Mouse (Mus musculus) cerebellum, postnatal 14 days (tissue): ENCODE data around the gene Map2k3.

Source experiments
- DNase-seq, 2 experiments: peaks; one replicate each; pipeline ENCODE4 v3.0.0; 2021; ENCODE audit warnings: mixed read lengths in 2 of 2

Map2k3 gene

GRCm38 (mm10) chr11:60961176-60961575, 29.3 kb downstream of the Map2k3 start:
- DNase-seq: no peak

DNA sequence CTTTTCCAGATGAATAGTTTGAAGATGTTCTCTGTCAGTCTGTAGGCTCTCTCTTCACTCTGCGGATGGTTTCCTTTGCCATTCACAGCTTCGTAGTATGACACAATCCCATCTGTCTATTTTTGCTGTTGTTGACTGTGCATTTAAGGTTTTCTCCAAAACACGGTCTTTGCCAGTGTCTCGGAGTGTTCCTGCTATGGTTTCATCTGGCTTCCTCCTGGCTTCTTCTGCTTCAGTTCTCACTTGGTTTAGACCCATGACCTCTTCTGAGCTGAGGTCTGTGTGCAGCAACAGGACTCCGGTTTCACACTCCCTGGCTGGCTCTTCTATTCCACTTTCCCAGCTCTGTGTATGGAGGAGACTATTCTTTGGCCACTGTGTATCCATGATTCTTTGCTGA, 30.9 kb downstream of the Map2k3 start:
- no peak for DNase-seq

- DNase-seq: no peak
Measured at GRCm38 (mm10) chr11:60966974-60967373, 35.1 kb downstream of the Map2k3 start.

GRCm38 (mm10) chr11:60975097-60975496, 43.3 kb downstream of the Map2k3 start:
- DNase-seq: no peak

DNA sequence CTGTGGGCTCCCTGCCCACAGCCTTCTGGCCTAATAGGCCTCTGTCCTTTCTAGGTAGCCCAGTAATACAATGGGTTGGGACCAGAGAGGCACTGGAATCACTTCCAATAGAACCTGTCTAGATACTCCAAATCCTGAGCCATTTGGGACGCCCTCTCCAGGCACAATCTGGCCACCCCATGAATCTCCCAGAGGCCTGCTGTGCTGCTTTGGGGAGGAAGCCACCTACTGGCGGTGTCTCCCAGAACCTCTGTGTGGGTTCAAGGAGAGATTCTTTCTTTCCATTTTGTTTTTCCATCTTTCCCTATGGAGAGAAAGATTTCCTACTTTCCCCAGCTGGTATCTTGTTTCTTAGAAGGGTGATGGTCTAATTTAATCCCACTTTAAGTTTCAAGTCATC, 44.4 kb downstream of the Map2k3 start:
- no peak for DNase-seq

GRCm38 (mm10) chr11:60976742-60977141, 44.9 kb downstream of the Map2k3 start:
- DNase-seq: peak in 1 of 2 experiments; percentile 53

DNA sequence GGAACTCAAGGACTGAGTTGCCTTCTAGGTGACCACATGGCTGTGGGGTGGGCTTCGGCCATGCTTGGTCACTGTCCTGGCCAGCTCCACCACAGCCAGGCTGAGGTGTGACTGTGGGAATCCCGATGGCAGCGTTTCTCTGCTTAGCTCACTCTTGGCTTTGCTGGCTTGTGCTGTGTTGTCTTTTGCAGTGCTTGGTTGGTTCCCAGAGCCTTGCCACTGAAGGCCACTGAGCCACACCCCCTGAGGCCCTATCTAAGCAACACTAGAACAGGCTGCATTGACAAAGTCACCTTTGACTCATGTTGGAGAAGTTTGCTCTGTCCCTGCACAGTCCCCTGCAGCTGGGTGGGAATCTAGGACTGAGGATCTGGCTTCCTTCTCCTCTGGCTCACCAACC, 45.3 kb downstream of the Map2k3 start:
- DNase-seq: no peak

- no peak for DNase-seq
Measured at GRCm38 (mm10) chr11:60978658-60979057, 46.8 kb downstream of the Map2k3 start.

DNA sequence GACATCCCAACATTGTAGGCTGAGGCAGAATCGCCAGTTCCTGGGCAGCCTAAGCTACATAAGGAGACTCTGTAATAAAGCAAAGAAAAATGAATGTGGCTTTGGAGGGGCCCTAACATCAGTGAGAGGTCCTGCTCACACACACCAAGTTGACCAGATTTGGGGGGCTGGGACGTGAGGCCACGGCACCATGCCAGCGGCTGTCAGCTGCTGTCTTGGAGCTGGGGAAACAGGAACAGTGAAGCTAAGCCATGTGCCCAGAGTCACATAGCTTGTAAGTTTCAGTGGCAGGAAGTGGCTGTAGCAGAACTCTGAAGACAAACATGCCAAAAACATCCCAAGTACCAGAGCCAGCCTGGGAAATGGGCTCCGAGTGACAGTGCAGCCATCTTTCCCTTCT, 48.0 kb downstream of the Map2k3 start:
- DNase-seq: peak in 1 of 2 experiments; percentile 20

DNA sequence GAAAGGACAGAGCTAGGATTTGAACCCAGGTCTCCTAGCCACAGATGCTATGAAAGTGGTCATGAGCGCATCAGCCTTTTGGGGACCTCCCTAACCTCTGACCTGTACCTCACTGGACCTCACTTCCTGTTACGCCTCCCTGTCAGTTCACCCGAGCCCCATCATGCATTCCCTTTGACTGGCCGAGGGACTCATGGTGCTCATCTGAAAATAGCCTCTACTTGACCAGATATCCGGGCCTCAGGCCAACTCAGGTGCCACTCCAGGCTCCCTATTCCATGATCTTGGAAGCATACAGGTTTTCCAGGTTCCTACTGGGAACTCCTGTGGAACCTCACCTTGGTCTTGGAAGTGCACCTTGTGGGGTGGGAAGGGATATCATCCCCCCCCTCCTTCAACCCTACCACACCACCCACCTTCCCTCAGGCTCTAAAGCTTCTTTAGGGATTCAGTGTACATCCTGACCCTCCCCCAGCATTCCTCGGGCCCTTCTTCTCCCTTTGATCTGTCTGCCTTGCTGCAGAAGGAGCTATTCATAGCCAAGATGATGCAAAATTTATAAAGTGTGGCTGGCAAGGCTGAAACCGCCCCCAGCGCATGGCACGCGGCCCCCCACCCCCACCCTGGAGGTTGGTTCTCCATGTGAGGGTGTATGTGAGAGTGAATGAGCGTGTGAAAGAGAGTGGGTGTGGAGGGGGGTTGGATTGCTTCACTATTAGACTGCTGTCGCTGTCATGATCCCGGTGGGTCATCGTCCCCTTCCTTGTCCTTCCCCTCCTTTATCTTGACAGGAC, 50.1 kb downstream of the Map2k3 start:
- DNase-seq: peak in 1 of 2 experiments; percentile 38

- DNase-seq: peak; percentile 96 to 97
Measured at GRCm38 (mm10) chr11:60984912-60985558, 53.2 kb downstream of the Map2k3 start.

- DNase-seq: no peak
Measured at GRCm38 (mm10) chr11:60990428-60990827, 58.6 kb downstream of the Map2k3 start.
